Mouse (Mus musculus) MEL (cell line): ENCODE data around the gene Mgat4b.

Experiments
- CHD2 ChIP-seq: IDR thresholded peaks from 2 replicates; pipeline ENCODE4 v1.6.1; 2011; ENCODE audit warnings: low read length, improper control_type of control experiment
- ELF1 ChIP-seq: IDR thresholded peaks from 2 replicates; pipeline ENCODE4 v1.6.1; 2014; ENCODE audit warnings: low read depth, mild to moderate bottlenecking, inconsistent platforms, low read length, improper control_type of control experiment, moderate library complexity
- EP300 ChIP-seq, 2 experiments: IDR thresholded peaks; 2 replicates each; pipeline ENCODE4 v1.6.1; 2011; ENCODE audit warnings: improper control_type of control experiment in 2 of 2, low read length in 2 of 2, low read depth in 1 of 2, mild to moderate bottlenecking in 1 of 2
- KAT2A ChIP-seq: conservative IDR thresholded peaks from 2 replicates; pipeline ENCODE4 v1.6.1; 2012; ENCODE audit warnings: low read depth, low read length, improper control_type of control experiment, inconsistent platforms
- POLR2A ChIP-seq, 2 experiments: IDR thresholded peaks; 2 replicates each; pipeline ENCODE4 v1.6.1; 2011 to 2012; ENCODE audit warnings: low read length in 2 of 2, mild to moderate bottlenecking in 2 of 2, control low read depth in 1 of 2, improper control_type of control experiment in 1 of 2, low read depth in 1 of 2, moderate library complexity in 1 of 2; ENCODE audit not compliant: control insufficient read depth in 1 of 2, insufficient read depth in 1 of 2, poor library complexity in 1 of 2
- SMC3 ChIP-seq: IDR thresholded peaks from 2 replicates; pipeline ENCODE4 v1.6.1; 2011; ENCODE audit warnings: low read depth, low read length, improper control_type of control experiment

DNA sequence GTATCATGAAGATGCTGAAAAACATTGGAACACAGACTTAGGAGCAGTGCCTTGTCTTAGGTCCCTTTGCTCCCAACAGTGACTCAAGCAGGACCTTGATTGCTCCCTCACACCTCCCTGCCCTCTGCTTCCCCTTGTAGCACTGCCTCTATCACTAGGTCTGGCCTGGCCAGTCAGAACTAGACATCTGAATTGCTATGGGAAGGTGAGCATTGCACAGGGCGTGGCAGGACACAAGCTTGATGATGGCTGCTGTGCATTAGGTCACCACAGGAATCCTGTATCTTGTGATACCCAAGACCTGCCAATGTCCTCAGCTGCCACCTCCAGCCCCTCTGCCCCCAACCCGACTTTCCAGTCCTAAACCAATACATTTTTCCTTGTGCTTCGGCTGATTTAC, 56.3 kb downstream of the Mgat4b start:
- TF ChIP-seq SMC3 (no peak), ELF1 (no peak), CHD2 (no peak), POLR2A (IDR thresholded peaks at IDR 0.05; ENCODE audit: control insufficient read depth in 1 of 2, insufficient read depth in 1 of 2, low read depth in 1 of 2, low read length in 2 of 2, poor library complexity in 1 of 2) (no peak), EP300 (IDR thresholded peaks at IDR 0.05; ENCODE audit: low read depth in 1 of 2, low read length in 2 of 2) (no peak), KAT2A (no peak)
